9 mouse cellular contexts compared by ENCODE assay signal in the genomic region with DNA sequence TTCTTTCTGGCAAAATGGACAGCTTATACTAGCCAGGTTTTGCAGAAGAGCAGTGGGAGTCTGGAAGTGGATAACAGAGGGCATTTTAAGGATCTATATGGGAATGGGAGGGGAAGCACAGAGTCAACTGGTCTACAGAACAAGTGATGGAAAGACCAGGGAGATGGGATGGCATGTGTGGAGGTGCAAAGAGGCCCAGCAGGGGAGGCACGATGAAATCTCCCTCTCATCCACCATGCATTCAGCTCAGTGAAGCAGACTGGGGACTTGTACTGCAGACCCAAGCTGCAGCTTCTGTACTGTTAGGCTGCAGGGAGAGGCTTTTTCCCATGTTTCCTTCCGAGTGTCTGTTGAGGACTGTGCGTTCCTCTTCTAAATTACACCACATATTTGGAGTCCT. TPM values are rescaled to one million over a fixed set of nuclear protein-coding genes. Genes with fewer than 3 reads are reported as not detected.
DNase-seq lines count a peak whose midpoint lies in the region; ATAC-seq and TF ChIP-seq lines count a peak whose summit lies in the region.
"Had no signal": no experiment of that assay in that cellular context is flagged by ENCODE, and none has a peak within 500 bp of the region (broad histone marks: within the 10 kb centered on the region; RNA-seq: fewer than 3 reads in every experiment).

No protein-coding gene starts in this region.

- no peaks in the 10 kb centered on the region for H3K36me3 ChIP-seq in heart, embryonic 16.5 days (ENCODE audit: control insufficient read depth, insufficient read depth)
- H3K36me3 ChIP-seq in heart, adult 2 months (ENCODE audit: control insufficient read depth, insufficient read depth, low read length) = no peaks in the 10 kb centered on the region
- H3K36me3 ChIP-seq in forebrain, embryonic 11.5 days (ENCODE audit: control insufficient read depth, insufficient read depth, low read length) = no peaks in the 10 kb centered on the region; the same call in 1 of the 2 replicates
- no peaks in the 10 kb centered on the region for H3K36me3 ChIP-seq in limb, embryonic 14.5 days (ENCODE audit: control insufficient read depth, insufficient read depth, low read length)

- no peak for TF ChIP-seq POLR2A in heart, adult 2 months (IDR thresholded peaks at IDR 0.05; ENCODE audit: insufficient read depth, low read depth, low read length)
- TF ChIP-seq POLR2A in limb, embryonic 14.5 days (IDR thresholded peaks at IDR 0.05; ENCODE audit: borderline replicate concordance, extremely low read depth, insufficient read depth, insufficient read length) = no peak

- H3K27ac ChIP-seq in heart, embryonic 16.5 days (ENCODE audit: low read length) = no peak overlapping the region
- H3K27ac ChIP-seq in heart, adult 2 months = no peak overlapping the region
- peak overlapping the region; percentile 94 for H3K27ac ChIP-seq in forebrain, embryonic 11.5 days (ENCODE audit: low read depth, low read length)
- no peak overlapping the region for H3K27ac ChIP-seq in limb, embryonic 14.5 days (replicated peaks; ENCODE audit: low read depth, low read length)

- no peak for DNase-seq in heart, adult 2 months
- DNase-seq in cerebellum, adult 18-20 months = peak; percentile 58 to 60
- peak; percentile 53 for DNase-seq in forebrain, embryonic 11.5 days (ENCODE audit: low spot score)
- DNase-seq in limb, embryonic 14.5 days (ENCODE audit: low spot score) = no peak
- no peak for DNase-seq in adrenal gland, postnatal 36 days
- DNase-seq in adrenal gland, adult 18-20 months (ENCODE audit: low spot score in 2 of 2) = no peak

- ATAC-seq in heart, embryonic 16.5 days (replicated peaks; ENCODE audit: extremely low read depth, insufficient read depth, low FRiP score) = no peak
- ATAC-seq in forebrain, embryonic 11.5 days (replicated peaks; ENCODE audit: low FRiP score) = peak; percentile 18
- no peak for ATAC-seq in limb, embryonic 14.5 days (ENCODE audit: low FRiP score, low read depth)
- ATAC-seq in CD4-positive, CD25-positive, alpha-beta regulatory T cell, adult 4 months = no peak

- 43% methylated on average over 3 of the region's 3 CpGs for WGBS in heart, embryonic 16.5 days
- 49% methylated on average over 3 of the region's 3 CpGs for WGBS in heart, adult 2 months
- WGBS in forebrain, embryonic 11.5 days = 34% methylated on average over 3 of the region's 3 CpGs
- WGBS in limb, embryonic 14.5 days = 30% methylated on average over 3 of the region's 3 CpGs

- TF ChIP-seq CTCF in heart, adult 2 months (IDR thresholded peaks at IDR 0.05) = no peak

- H3K4me2 ChIP-seq in heart, embryonic 16.5 days (ENCODE audit: low read depth, low read length) = peak overlapping the region; percentile 79; the same call in 1 of the 2 replicates
- peak overlapping the region; percentile 71 for H3K4me2 ChIP-seq in forebrain, embryonic 11.5 days (ENCODE audit: low read depth, low read length, severe bottlenecking)
- peak overlapping the region; percentile 83 for H3K4me2 ChIP-seq in limb, embryonic 14.5 days (replicated peaks; ENCODE audit: low read depth, low read length, severe bottlenecking)

- H3K9ac ChIP-seq in heart, embryonic 16.5 days (ENCODE audit: low read length) = no peak overlapping the region
- H3K9ac ChIP-seq in heart, adult 2 months (ENCODE audit: low read depth, low read length) = no peak overlapping the region
- peak overlapping the region; percentile 84 for H3K9ac ChIP-seq in forebrain, embryonic 11.5 days (ENCODE audit: low read length)
- H3K9ac ChIP-seq in limb, embryonic 14.5 days (ENCODE audit: low read depth, low read length, severe bottlenecking) = peak overlapping the region; percentile 56; the same call in 1 of the 2 replicates

- intact Hi-C loops in heart, adult 2 months (cut with DNase I) = no loop called here

- no peak for TF ChIP-seq EP300 in heart, adult 2 months (IDR thresholded peaks at IDR 0.05; ENCODE audit: insufficient read depth, low read depth, low read length)

- no peaks in the 10 kb centered on the region for H3K79me2 ChIP-seq in heart, adult 2 months (replicated peaks; ENCODE audit: control insufficient read depth, insufficient read depth, low read length)

- H3K4me3 ChIP-seq in heart, embryonic 16.5 days (ENCODE audit: low read length) = no peak overlapping the region
- no peak overlapping the region for H3K4me3 ChIP-seq in heart, adult 2 months
- peak overlapping the region; percentile 63 for H3K4me3 ChIP-seq in forebrain, embryonic 11.5 days (ENCODE audit: low read depth, low read length)
- peak overlapping the region; percentile 44 for H3K4me3 ChIP-seq in limb, embryonic 14.5 days (replicated peaks; ENCODE audit: low read length)

- H3K4me1 ChIP-seq in heart, embryonic 16.5 days (ENCODE audit: control insufficient read depth, insufficient read depth, low read length) = peaks cover 4% of the 10 kb centered on the region
- H3K4me1 ChIP-seq in heart, adult 2 months (ENCODE audit: control insufficient read depth, insufficient read depth, low read length) = no peaks in the 10 kb centered on the region
- H3K4me1 ChIP-seq in forebrain, embryonic 11.5 days (replicated peaks; ENCODE audit: control insufficient read depth, insufficient read depth, low read length) = peaks cover 6% of the 10 kb centered on the region; the same call in 1 of the 2 replicates
- H3K4me1 ChIP-seq in limb, embryonic 14.5 days (ENCODE audit: control insufficient read depth, insufficient read depth, low read length) = no peaks in the 10 kb centered on the region

- H3K9me3 ChIP-seq in heart, embryonic 16.5 days (replicated peaks; ENCODE audit: control insufficient read depth, low read length) = no peaks in the 10 kb centered on the region
- H3K9me3 ChIP-seq in forebrain, embryonic 11.5 days (ENCODE audit: control insufficient read depth, low read length) = no peaks in the 10 kb centered on the region
- H3K9me3 ChIP-seq in limb, embryonic 14.5 days (ENCODE audit: control insufficient read depth, low read length) = no peaks in the 10 kb centered on the region

- peaks cover 10% of the 10 kb centered on the region for H3K27me3 ChIP-seq in heart, embryonic 16.5 days (ENCODE audit: control insufficient read depth, insufficient read depth, low read length)
- H3K27me3 ChIP-seq in heart, adult 2 months (ENCODE audit: control insufficient read depth, insufficient read depth, low read length) = no peaks in the 10 kb centered on the region
- no peaks in the 10 kb centered on the region for H3K27me3 ChIP-seq in forebrain, embryonic 11.5 days (ENCODE audit: control insufficient read depth, insufficient read depth, low read length)
- H3K27me3 ChIP-seq in limb, embryonic 14.5 days (ENCODE audit: control insufficient read depth, insufficient read depth, low read length) = peaks cover 12% of the 10 kb centered on the region

RNA-seq across cellular contexts. Expression of gene Fez1, which starts 12.2 kb away (rescaled TPM):
- polyA plus RNA-seq in heart, embryonic 16.5 days (2015; fragmentation: Nextera tagmentation; extraction: Ambion mirVana) = 2.1 and 2.5 TPM in 2 replicates
- total RNA-seq in heart, adult 2 months (2021) = 1 to 10 TPM; 1.7 to 1.8 TPM
- polyA plus RNA-seq in heart, adult 2 months (2012; rRNA removed) = 0.88 and 2.0 TPM in 2 replicates
- polyA plus RNA-seq in forebrain, embryonic 11.5 days (2014; fragmentation: Nextera tagmentation; extraction: Ambion mirVana) = 341 and 350 TPM in 2 replicates
- 18.6 and 28.0 TPM in 2 replicates for polyA plus RNA-seq in limb, embryonic 14.5 days (2012; rRNA removed)
- 36.0 and 44.4 TPM in 2 replicates for polyA plus RNA-seq in limb, embryonic 14.5 days (2014; fragmentation: Nextera tagmentation; extraction: Ambion mirVana)
- 1 to 10 TPM; 3.6 TPM for total RNA-seq in adrenal gland, postnatal 36 days (2021)
- total RNA-seq in adrenal gland, adult 18-20 months (2021) = 1 to 10 TPM; 4.0 to 5.9 TPM
- polyA plus RNA-seq in CD4-positive, CD25-positive, alpha-beta regulatory T cell, adult 4 months (2017; shearing (Covaris generic)) = 1 to 10 TPM in 1 of 2 experiments, not detected in 1; 1.6 TPM
- total RNA-seq: neutrophil, adult 5-6 weeks had no signal

RNA-seq across cellular contexts. Expression of gene Ei24, which starts 36.7 kb away (rescaled TPM):
- polyA plus RNA-seq in heart, embryonic 16.5 days (2015; fragmentation: Nextera tagmentation; extraction: Ambion mirVana) = 75.7 and 79.4 TPM in 2 replicates
- 10 to 100 TPM; 70.4 to 78.5 TPM for total RNA-seq in heart, adult 2 months (2021)
- polyA plus RNA-seq in heart, adult 2 months (2012; rRNA removed) = 52.6 and 115 TPM in 2 replicates
- 89.8 and 95.9 TPM in 2 replicates for polyA plus RNA-seq in forebrain, embryonic 11.5 days (2014; fragmentation: Nextera tagmentation; extraction: Ambion mirVana)
- 85.9 and 104 TPM in 2 replicates for polyA plus RNA-seq in limb, embryonic 14.5 days (2012; rRNA removed)
- polyA plus RNA-seq in limb, embryonic 14.5 days (2014; fragmentation: Nextera tagmentation; extraction: Ambion mirVana) = 57.9 and 58.1 TPM in 2 replicates
- total RNA-seq in adrenal gland, postnatal 36 days (2021) = 100 to 1,000 TPM; 116 to 133 TPM
- 100 to 1,000 TPM; 118 to 130 TPM for total RNA-seq in adrenal gland, adult 18-20 months (2021)
- polyA plus RNA-seq in CD4-positive, CD25-positive, alpha-beta regulatory T cell, adult 4 months (2017; shearing (Covaris generic)) = 10 to 100 TPM; 12.9 to 13.7 TPM

Comparison
In these comparisons a context has a peak if more than half of its experiments do, and no peak if none do; other contexts are left out.
1. H3K4me3 ChIP-seq: peak in forebrain, embryonic 11.5 days (single experiment) and limb, embryonic 14.5 days (single experiment); none in heart, embryonic 16.5 days (single experiment) and heart, adult 2 months (single experiment).
2. H3K9ac ChIP-seq: peak in forebrain, embryonic 11.5 days (single experiment) and limb, embryonic 14.5 days (single experiment); none in heart, embryonic 16.5 days (single experiment) and heart, adult 2 months (single experiment).
3. DNase-seq: peak in cerebellum, adult 18-20 months (2 of 2) and forebrain, embryonic 11.5 days (single experiment); none in heart, adult 2 months (0 of 2), limb, embryonic 14.5 days (single experiment), adrenal gland, postnatal 36 days (0 of 2) and adrenal gland, adult 18-20 months (0 of 2).
4. Peak in every context shown above with its lines, with median percentiles within 50 percentile points of each other: H3K4me2 ChIP-seq.